Mouse (Mus musculus) monocyte, adult 2 months (primary cell): ENCODE data around the gene Adora1.

Experiments
- DNase-seq, 2 experiments: peaks; one replicate each; pipeline ENCODE4 v3.0.0; 2022; ENCODE audit warnings: low spot score in 2 of 2, low read depth in 1 of 2

The Adora1 gene

GRCm38 (mm10) chr1:134240701-134241100 lies 5.5 kb upstream of the Adora1 start:
- no peak for DNase-seq

GRCm38 (mm10) chr1:134237438-134237837 lies 2.2 kb upstream of the Adora1 start:
- DNase-seq: no peak

GRCm38 (mm10) chr1:134236142-134236541 lies 911 bp upstream of the Adora1 start:
- no peak for DNase-seq

GRCm38 (mm10) chr1:134234455-134235390 lies 508 bp downstream of the Adora1 start:
- no peak for DNase-seq

GRCm38 (mm10) chr1:134233681-134234454 lies 1.4 kb downstream of the Adora1 start:
- no peak for DNase-seq

GRCm38 (mm10) chr1:134232778-134233531 lies 2.3 kb downstream of the Adora1 start:
- DNase-seq: no peak

- DNase-seq: no peak
Measured at GRCm38 (mm10) chr1:134232326-134232725, 2.9 kb downstream of the Adora1 start.

- DNase-seq: no peak
Measured at GRCm38 (mm10) chr1:134231681-134232080, 3.5 kb downstream of the Adora1 start.

- DNase-seq: no peak
Measured at GRCm38 (mm10) chr1:134231270-134231669, 4.0 kb downstream of the Adora1 start.

- no peak for DNase-seq
Measured at GRCm38 (mm10) chr1:134230638-134231228, 4.5 kb downstream of the Adora1 start.

- DNase-seq: no peak
Measured at GRCm38 (mm10) chr1:134229806-134230575, 5.2 kb downstream of the Adora1 start.

- no peak for DNase-seq
Measured at GRCm38 (mm10) chr1:134226739-134227138, 8.5 kb downstream of the Adora1 start.

- DNase-seq: no peak
Measured at GRCm38 (mm10) chr1:134225375-134225774, 9.9 kb downstream of the Adora1 start.

- no peak for DNase-seq
Measured at GRCm38 (mm10) chr1:134224649-134225227, 10.5 kb downstream of the Adora1 start.

GRCm38 (mm10) chr1:134222122-134223055 lies 12.8 kb downstream of the Adora1 start:
- no peak for DNase-seq

- no peak for DNase-seq
Measured at GRCm38 (mm10) chr1:134221172-134221571, 14.1 kb downstream of the Adora1 start.

GRCm38 (mm10) chr1:134219608-134220007 lies 15.6 kb downstream of the Adora1 start:
- DNase-seq: no peak

- no peak for DNase-seq
Measured at GRCm38 (mm10) chr1:134217942-134218341, 17.3 kb downstream of the Adora1 start.

GRCm38 (mm10) chr1:134217028-134217481 lies 18.2 kb downstream of the Adora1 start:
- no peak for DNase-seq
